Mouse (Mus musculus) embryonic facial prominence, embryonic 12.5 days (tissue): Measurements from ENCODE around the gene Sympk. TPM values are rescaled to one million over a fixed set of nuclear protein-coding genes. Genes with fewer than 3 reads are reported as not detected.
A peak's percentile ranks its signal among the peaks of the same experiment; 100 is the strongest.

ENCODE experiments used
- ATAC-seq: fragments of 200-750 bp; cut with Nextera tagmentation; 2 replicates; pipeline ENCODE4 v1.8.0; 2017; ENCODE audit not compliant: insufficient number of reproducible peaks, insufficient read depth, low FRiP score, low TSS enrichment
- H3K27ac ChIP-seq: fragments of 300-500 bp; sonication (generic); 2 replicates; pipeline ENCODE4 v1.5.1; 2016; ENCODE audit warnings: mild to moderate bottlenecking
- H3K27me3 ChIP-seq: fragments of 300-500 bp; sonication (generic); 2 replicates; pipeline ENCODE4 v1.6.1; 2016; ENCODE audit warnings: mild to moderate bottlenecking, moderate library complexity
- H3K36me3 ChIP-seq: fragments of 300-500 bp; sonication (generic); 2 replicates; pipeline ENCODE4 v1.6.1; 2016; ENCODE audit warnings: mild to moderate bottlenecking
- H3K4me1 ChIP-seq: fragments of 300-500 bp; sonication (generic); 2 replicates; pipeline ENCODE4 v1.6.1; 2016
- H3K4me2 ChIP-seq: fragments of 300-500 bp; sonication (generic); replicated peaks from 2 replicates; pipeline ENCODE4 v1.6.1; 2016; ENCODE audit warnings: mild to moderate bottlenecking, moderate library complexity
- H3K4me3 ChIP-seq: fragments of 300-500 bp; sonication (generic); 2 replicates; pipeline ENCODE4 v1.5.1; 2016; ENCODE audit warnings: mild to moderate bottlenecking
- H3K9ac ChIP-seq: fragments of 300-500 bp; sonication (generic); 2 replicates; pipeline ENCODE4 v1.6.1; 2016; ENCODE audit warnings: mild to moderate bottlenecking, moderate library complexity
- H3K9me3 ChIP-seq: fragments of 300-500 bp; sonication (generic); 2 replicates; pipeline ENCODE4 v1.6.1; 2016; ENCODE audit warnings: mild to moderate bottlenecking, moderate library complexity
- WGBS: fragments of 180-500 bp; shearing (Covaris S2); methylation state at CpG from one replicate; pipeline ENCODE4 v1.1.7; 2016; 5-methylcytosine and 5-hydroxymethylcytosine counted together
- polyA plus RNA-seq: library from polyadenylated mRNA; unstranded; fragments of >200 nt; fragmentation: Nextera tagmentation; extraction: Ambion mirVana; gene quantifications from 2 replicates; pipeline ENCODE4 v1.2.1, GENCODE M21; 2016

Sympk gene
- polyA plus RNA-seq, 1 experiment from 2014 or later, result 51.8 TPM

DNA sequence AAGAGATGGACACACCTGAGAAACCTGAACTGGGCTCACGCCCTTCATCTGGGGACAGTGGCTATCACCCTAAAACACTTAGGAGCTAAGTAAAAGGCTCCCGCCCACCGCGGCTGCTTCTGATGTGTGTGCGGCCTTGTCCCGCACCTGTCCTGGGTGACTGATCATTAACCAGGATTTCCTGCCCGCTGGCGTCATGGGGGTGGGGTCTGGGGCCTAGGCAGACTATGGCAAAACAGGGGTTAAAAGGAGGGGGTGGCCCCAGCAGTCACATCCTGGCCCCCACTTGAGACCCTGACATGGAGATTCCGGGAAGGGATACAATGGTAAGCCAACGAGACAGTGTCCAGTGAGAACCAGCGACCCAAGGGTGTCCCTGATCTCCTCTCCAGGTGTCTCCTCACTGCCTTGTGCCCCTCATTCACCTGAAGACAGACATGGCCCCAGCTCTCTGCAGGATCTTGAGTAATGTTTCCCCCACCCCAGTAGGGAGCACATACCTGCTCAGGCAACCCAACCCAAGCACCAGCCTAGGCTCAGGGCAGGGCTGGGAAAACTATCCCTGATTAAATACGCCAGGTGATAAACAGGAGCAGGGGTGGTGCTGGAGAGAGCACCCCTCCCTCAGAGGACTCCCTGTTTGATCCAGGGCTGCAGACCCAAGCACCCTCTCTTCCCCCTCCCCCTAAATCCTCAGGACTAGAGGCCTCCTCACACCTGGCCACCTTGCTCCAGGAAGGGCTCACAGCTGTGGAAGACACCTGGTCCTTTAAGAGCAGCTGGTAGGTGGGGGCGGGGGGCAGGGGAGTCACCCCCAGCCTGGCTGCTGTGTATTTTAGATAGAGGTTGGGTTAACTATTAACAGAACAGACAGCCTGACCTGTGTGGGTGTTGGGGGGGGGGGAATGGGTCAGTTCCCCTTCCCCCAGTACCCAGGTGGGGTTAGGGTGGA, 16.9 kb upstream of the Sympk start:
- H3K36me3 ChIP-seq, result peaks cover 31% of the 10 kb centered on the region
- no peaks in the 10 kb centered on the region for H3K27me3 ChIP-seq
- H3K9ac ChIP-seq, result no peak overlapping the region
- no peak overlapping the region for H3K27ac ChIP-seq
- 76% methylated on average over 13 of the region's 13 CpGs for WGBS
- peaks cover 43% of the 10 kb centered on the region for H3K4me1 ChIP-seq
- ATAC-seq, result no peak
- H3K9me3 ChIP-seq, result no peaks in the 10 kb centered on the region
- H3K4me3 ChIP-seq, result no peak overlapping the region
- peak overlapping the region; percentile 14; the same call in 1 of the 2 replicates for H3K4me2 ChIP-seq

DNA sequence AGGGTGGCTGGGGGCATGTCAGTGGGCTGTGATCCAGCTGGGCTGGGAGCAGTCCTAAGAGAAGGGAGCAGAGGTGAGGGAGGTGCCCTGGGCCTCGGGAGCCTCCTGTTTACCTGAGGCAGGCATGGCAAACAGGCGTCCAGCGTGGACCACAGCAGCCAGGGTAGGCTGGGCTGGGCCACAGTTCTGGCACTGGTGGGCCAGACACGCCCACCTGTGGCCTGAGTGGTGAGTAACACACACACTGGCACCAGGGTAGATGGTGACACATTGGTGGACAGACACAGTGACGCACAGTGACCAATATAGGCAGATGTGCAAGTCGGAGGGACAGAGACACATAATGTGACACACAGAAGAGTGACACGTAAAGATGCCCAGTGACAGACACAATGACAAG, 13.6 kb upstream of the Sympk start:
- Histone ChIP-seq H3K27me3 (no peaks in the 10 kb centered on the region), H3K4me1 (peaks cover 35% of the 10 kb centered on the region), H3K4me3 (no peak overlapping the region), H3K36me3 (peaks cover 23% of the 10 kb centered on the region), H3K9me3 (no peaks in the 10 kb centered on the region), H3K27ac (no peak overlapping the region), H3K9ac (no peak overlapping the region), H3K4me2 (no peak overlapping the region)
- no peak for ATAC-seq
- WGBS, result 79% methylated on average over 7 of the region's 7 CpGs

DNA sequence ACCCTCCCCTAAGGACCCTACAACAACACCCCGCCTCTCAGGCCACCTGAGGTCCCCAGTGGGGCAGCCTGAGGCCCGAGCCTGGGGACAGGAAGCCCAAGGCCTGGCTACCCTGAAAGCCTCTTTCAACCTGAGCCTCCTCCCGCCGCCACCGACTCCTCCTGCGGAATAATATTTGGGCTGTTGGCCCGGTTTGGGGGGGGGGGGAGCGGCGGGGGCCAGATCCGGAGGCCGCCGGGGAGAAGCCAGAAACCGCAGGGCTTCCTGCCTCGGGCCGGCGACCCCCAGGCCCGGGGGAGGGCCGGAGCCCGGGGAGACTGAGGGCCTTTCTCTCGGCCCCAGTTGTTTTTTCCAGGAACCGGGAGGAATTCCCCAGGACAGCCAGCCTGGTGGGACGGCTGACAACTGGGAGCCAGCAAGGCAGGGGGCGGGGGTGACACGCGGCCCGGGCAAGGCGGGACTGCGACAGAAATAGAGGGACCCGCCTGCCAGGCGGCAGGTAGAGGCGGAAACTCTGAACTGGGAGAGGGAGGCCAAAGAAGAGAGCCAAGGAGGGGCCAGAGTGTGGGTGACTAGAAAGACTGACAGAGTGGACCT, 12.1 kb upstream of the Sympk start:
- Histone ChIP-seq H3K36me3 (peaks cover 10% of the 10 kb centered on the region), H3K4me1 (peaks cover 20% of the 10 kb centered on the region)

DNA sequence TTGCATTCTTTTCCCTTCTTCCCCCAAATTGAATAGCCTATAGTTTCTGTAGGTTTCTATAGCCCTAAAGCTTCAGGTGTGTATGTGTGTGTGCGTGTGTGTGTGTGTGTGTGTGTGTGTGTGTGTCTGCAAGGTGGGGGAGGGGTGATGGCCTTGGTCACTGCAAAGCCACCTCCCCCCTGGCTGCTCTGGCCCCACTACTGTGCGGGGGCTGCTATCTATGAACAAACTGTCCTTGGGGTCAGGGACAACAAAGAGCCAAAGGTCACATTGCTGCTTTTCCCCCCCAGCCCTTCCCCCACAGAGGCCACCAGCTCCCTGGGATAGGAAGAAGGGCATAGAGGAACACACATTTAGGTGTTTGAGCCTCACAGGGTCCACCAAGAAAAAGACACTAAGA, 11.3 kb upstream of the Sympk start:
- no peak for ATAC-seq
- no peak overlapping the region for H3K27ac ChIP-seq

More for the DNA sequence above, 12.1 kb upstream of the Sympk start:
- ATAC-seq, result no peak
- peak overlapping the region; percentile 66 for H3K27ac ChIP-seq
- H3K4me2 ChIP-seq, result peak overlapping the region; percentile 66
- H3K27me3 ChIP-seq, result no peaks in the 10 kb centered on the region
- peak overlapping the region; percentile 57 for H3K9ac ChIP-seq
- 1% methylated on average over 26 of the region's 31 CpGs for WGBS
- H3K9me3 ChIP-seq, result no peaks in the 10 kb centered on the region
- H3K4me3 ChIP-seq, result peak overlapping the region; percentile 30

DNA sequence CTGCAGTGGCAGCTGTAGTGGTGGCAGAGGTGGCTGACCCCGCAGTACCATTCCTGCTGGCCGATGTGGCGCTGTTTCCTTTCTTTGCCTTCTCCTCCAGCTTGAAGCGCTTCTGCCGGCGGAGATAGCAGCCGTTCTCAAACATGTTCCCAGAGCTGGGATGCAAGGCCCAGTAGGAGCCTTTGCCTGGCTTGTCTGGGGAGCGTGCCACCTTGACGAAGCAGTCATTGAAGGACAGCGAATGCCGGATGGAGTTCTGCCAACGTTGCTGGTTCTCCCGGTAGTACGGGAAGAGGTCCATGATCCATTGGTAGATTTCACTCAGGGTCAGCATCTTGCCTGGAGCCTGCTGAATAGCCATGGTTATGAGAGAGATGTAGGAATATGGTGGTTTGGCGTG, 9.7 kb upstream of the Sympk start:
- H3K27me3 ChIP-seq, result no peaks in the 10 kb centered on the region
- H3K27ac ChIP-seq, result no peak overlapping the region
- no peak overlapping the region for H3K4me3 ChIP-seq
- H3K9ac ChIP-seq, result no peak overlapping the region
- WGBS, result 69% methylated on average over 15 of the region's 15 CpGs
- H3K4me1 ChIP-seq, result peaks cover 14% of the 10 kb centered on the region
- ATAC-seq, result no peak
- H3K36me3 ChIP-seq, result no peaks in the 10 kb centered on the region
- H3K9me3 ChIP-seq, result no peaks in the 10 kb centered on the region
- no peak overlapping the region for H3K4me2 ChIP-seq

More for the DNA sequence above, 11.3 kb upstream of the Sympk start:
- Histone ChIP-seq H3K4me1 (peaks cover 14% of the 10 kb centered on the region), H3K4me3 (no peak overlapping the region), H3K4me2 (0 out of 2 replicates have a peak overlapping the region, but pooled peaks have one; percentile 66), H3K27me3 (no peaks in the 10 kb centered on the region), H3K9me3 (no peaks in the 10 kb centered on the region), H3K9ac (no peak overlapping the region), H3K36me3 (peaks cover 3% of the 10 kb centered on the region)
- WGBS, result 31% methylated on average over 2 of the region's 2 CpGs

DNA sequence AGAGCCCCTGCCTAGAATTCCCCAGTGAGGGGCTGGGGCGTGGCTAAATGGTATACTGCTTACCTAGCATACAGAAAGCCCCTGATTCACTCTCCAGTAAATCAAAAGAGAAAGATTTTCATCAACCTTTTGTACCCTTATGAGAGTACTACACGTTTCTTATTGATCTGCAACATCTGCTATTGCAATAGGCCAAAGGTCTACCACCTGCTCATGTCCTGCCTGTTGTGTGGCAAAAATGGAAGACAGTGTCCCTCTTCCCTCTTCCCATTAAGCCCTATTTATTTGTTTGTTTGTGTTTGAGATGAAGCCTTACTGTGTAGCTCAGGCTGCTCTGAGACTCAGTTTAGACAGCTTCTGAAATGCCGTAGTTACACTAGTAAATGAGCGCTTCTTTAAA, 8.1 kb upstream of the Sympk start:
- Histone ChIP-seq H3K9me3 (no peaks in the 10 kb centered on the region), H3K4me1 (peaks cover 14% of the 10 kb centered on the region), H3K36me3 (no peaks in the 10 kb centered on the region), H3K4me3 (no peak overlapping the region), H3K27ac (no peak overlapping the region), H3K4me2 (no peak overlapping the region), H3K27me3 (peaks cover 12% of the 10 kb centered on the region), H3K9ac (no peak overlapping the region)
- 84% methylated on average over 4 of the region's 4 CpGs for WGBS
- ATAC-seq, result no peak

DNA sequence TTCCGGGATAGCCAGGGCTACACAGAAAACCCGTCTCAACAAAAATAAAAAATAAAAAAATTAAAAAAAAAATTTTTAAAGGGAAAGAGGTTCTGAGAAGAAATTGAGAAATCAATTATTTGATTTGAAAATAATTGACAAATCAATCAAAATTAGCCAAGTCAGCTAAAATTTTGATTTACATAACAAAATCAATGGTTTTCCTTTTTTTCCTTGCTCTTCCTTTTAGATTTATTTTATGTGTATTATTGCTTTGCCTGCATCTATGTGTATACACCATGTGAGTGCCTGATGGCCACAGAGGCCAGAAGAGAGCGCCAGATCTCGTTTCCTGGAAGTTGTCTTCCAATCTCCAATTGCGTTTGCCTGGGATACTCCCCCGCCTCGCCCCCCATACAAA, 6.3 kb upstream of the Sympk start:
- Histone ChIP-seq H3K4me2 (no peak overlapping the region), H3K4me3 (no peak overlapping the region), H3K27ac (no peak overlapping the region), H3K27me3 (peaks cover 30% of the 10 kb centered on the region), H3K36me3 (no peaks in the 10 kb centered on the region), H3K9me3 (no peaks in the 10 kb centered on the region), H3K9ac (no peak overlapping the region), H3K4me1 (peaks cover under 1% of the 10 kb centered on the region; the same call in 1 of the 2 replicates)
- 87% methylated on average over 7 of the region's 7 CpGs for WGBS
- ATAC-seq, result no peak

DNA sequence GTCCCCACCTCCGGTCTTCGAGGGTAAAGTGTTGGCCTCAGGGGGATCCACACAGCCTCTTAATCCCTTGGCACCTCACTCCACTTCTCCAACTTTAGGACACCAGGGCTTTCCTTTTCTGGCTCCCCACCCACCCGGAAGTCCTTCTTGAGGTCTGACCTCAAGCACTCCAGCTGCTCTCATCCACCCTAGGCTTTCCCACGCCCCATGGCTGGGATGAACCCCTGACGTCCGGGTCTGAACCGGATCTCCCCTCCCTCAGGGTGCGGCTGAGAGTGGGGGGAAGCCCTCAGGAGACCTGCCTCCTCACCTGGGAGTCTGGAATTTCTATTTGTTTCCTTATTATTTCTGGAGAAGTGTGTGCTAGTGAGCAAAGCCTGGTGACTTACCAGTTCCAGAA, 3.1 kb upstream of the Sympk start:
- 15% methylated on average over 8 of the region's 8 CpGs for WGBS
- Histone ChIP-seq H3K27me3 (peaks cover 40% of the 10 kb centered on the region), H3K9ac (no peak overlapping the region), H3K4me3 (no peak overlapping the region), H3K27ac (no peak overlapping the region), H3K36me3 (no peaks in the 10 kb centered on the region), H3K9me3 (no peaks in the 10 kb centered on the region), H3K4me1 (peaks cover 12% of the 10 kb centered on the region), H3K4me2 (no peak overlapping the region)
- ATAC-seq, result no peak

DNA sequence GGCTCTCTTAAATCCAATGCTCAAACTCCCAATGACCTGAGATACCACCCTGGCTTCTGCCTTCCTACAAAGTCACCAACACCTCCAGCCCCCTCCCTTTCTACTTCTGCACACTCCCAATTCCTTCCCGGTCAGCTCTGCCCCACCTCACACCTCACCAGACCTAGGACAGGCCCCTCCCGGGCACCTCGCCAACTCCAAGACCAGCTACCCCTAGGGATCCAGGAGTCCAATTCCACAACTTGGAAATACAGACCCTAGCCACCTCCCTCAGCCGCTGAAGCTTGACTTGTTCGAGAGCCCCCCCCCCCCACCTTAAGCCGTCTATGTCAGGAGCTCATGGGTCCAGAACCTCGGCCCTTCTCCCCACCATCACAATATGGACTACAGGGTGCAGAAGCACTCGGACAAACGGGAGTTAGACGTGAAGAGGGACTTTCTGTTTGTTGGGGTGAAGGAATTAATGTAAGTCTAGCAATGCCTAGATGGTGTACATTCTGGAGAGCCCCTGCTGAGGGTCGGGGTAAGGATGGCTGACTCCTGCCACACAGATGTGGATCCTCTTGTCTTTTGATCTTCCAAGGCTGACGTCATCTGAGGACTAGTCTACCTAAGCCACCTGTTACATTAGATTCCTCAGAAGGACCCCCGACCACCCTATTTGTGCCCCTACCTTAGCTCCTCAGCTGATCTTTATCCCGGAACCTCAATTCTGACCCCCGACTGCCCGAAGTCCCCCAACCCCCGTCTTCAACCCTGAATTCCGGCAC, 1.8 kb upstream of the Sympk start:
- H3K27me3 ChIP-seq, result peaks cover 40% of the 10 kb centered on the region
- no peak overlapping the region for H3K9ac ChIP-seq
- no peaks in the 10 kb centered on the region for H3K36me3 ChIP-seq
- H3K4me3 ChIP-seq, result no peak overlapping the region
- 56% methylated on average over 18 of the region's 18 CpGs for WGBS
- H3K4me1 ChIP-seq, result peaks cover 15% of the 10 kb centered on the region
- H3K9me3 ChIP-seq, result no peaks in the 10 kb centered on the region
- no peak overlapping the region for H3K4me2 ChIP-seq
- no peak overlapping the region for H3K27ac ChIP-seq
- ATAC-seq, result no peak

DNA sequence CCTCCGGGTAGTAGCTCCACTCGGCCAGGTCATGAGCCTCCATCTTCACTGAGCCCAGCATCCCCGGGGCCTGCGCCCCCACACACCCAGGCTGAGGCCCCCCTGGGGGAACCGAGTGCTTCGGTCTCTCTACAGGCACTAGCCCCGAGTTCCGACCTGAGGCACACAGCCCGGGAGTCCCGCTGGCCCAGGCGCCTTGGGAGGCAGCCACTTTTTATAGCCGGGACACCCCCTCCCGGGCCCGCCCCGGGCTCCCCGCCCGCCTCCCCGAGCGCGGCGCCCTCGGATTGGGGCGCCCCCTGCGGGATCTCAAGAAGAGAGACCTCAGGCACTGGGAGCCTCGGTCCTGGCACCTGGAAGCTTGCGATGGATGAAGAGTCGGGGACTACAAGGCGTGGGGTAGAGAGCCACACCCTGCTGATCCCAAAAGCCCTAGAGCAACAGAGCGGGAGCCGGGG, 791 bp upstream of the Sympk start, which contains the start of gene Foxa3:
Gene Foxa3 (minus strand): TSS at position 182 of the 458 bp plus-strand sequence.
- Histone ChIP-seq H3K36me3 (no peaks in the 10 kb centered on the region), H3K27ac (peak within 1 kb of the TSS; percentile 60; the same call in 1 of the 2 replicates), H3K9ac (peak within 1 kb of the TSS; percentile 95), H3K9me3 (no peaks in the 10 kb centered on the region), H3K27me3 (peaks cover 40% of the 10 kb centered on the region), H3K4me2 (peak within 1 kb of the TSS; percentile 90), H3K4me1 (peaks cover 22% of the 10 kb centered on the region), H3K4me3 (peak within 1 kb of the TSS; percentile 82)
- no peak for ATAC-seq
- WGBS, result 5% methylated on average over 30 of the region's 30 CpGs

DNA sequence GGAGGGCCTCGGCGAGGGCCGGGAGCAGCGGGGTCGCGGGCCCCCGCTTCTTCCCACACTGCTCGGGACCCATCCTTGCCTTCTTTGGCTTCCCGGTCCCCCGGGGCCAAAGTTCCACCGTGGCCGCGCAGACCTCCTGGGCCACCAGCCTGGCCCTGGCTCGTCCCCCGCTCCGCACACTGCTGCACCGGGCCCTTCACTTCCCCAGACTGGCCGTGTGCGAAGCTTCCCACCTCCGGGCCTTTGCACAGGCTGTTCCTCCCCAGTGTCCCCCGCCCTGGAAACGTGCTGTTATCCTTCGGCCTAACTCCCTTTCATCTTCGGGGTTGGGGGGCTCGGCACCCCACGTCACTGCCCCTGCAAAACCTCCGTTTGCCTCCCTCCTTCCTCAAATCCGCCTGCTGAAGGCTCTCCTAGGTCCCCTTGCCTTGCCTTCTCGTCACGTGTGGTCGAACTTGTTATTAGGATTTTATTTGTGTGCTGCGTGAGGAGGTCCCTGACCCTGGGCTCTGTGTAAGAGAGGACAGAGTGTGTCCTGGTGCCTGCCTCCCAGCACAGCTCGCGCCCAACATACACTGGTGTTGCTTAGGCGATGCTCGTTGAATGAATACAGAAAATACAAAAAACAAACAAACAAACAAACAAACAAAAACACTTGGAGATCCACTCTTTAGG, 541 bp downstream of the Sympk start:
- ATAC-seq, result peak; percentile 49
- Histone ChIP-seq H3K9ac (peak overlapping the region; percentile 95), H3K27me3 (peaks cover 40% of the 10 kb centered on the region), H3K27ac (peak overlapping the region; percentile 60; the same call in 1 of the 2 replicates), H3K4me1 (peaks cover 22% of the 10 kb centered on the region), H3K9me3 (no peaks in the 10 kb centered on the region), H3K4me2 (peak overlapping the region; percentile 90), H3K4me3 (peak overlapping the region; percentile 82), H3K36me3 (peaks cover 12% of the 10 kb centered on the region)
- 1% methylated on average over 35 of the region's 36 CpGs for WGBS
